Mouse (Mus musculus) lung, adult 2 months (tissue): ENCODE results near the gene Cmas.

Experiments used
- CTCF ChIP-seq: fragments of 200-500 bp; IDR thresholded peaks from 2 replicates; pipeline ENCODE4 v1.5.1; 2011; ENCODE audit warnings: mild to moderate bottlenecking, low read length, control low read depth; ENCODE audit not compliant: insufficient read depth
- POLR2A ChIP-seq: fragments of 200-500 bp; IDR thresholded peaks from 2 replicates; pipeline ENCODE4 v1.6.1; 2011; ENCODE audit warnings: low read depth, mild to moderate bottlenecking, control low read depth, low read length, borderline replicate concordance; ENCODE audit errors: extremely low read depth

DNA sequence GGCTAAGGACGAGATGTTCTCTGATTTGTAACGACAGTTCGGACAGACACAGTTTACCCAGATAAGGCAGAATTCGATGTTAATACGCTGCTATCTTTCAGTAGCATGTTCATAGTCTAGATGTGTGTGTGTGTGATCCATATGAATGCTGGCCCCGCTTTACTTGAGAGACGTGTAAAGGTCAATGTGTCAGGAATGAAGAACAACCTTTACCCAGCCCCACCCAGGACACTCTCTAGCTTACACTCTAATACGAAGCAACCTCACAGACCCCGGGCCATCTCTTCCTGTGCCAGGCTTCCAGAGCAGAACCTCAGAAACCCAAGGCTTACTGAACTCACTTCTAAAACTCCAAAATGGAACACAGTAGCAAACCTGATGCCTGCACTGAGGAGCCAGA, 42.4 kb downstream of the Cmas start:
- TF ChIP-seq CTCF = no peak
- no peak for TF ChIP-seq POLR2A
